Mouse (Mus musculus): ENCODE results near the gene Prdx6.

Prdx6 gene

DNA sequence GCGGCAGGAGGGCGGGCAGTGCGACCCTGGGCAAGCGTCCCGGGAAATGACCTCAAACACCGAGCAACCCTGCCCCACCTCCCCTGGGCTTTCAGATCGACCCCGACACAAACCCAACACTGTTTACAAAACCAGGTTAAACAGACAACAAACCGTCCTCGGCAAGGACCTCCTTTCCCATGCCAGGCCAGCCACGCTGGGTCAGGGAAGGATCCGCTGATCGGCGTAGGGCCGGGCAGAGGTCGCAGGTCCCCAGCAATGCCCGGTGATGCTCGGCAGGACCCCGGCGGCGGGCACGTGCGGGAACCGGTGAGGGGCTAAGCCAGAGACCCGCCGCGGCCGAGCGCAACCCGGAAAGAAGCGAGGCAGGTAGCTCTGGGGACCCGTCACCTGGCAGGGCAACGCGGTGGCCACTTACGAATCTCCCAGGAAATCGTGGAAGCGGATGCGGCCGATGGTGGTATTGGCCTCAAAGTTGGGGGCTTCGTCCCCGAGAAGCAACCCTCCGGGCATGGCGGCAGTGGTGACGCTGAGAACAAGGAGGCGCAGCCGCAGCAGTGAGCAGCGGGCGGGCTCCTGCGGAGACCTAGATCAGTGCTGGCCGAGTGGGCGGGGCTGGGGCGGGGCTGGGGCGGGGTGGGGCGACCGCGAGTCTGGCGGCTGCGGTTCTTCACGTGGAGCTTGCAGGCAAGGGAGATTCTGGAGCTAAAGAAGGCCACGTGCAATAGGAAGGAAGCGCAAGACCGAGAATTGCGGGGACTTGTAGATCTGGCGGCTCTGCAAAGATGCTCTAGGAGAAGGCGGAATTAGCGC, at the start of gene Prdx6:
Gene Prdx6 (minus strand): TSS at position 616 of the 813 bp plus-strand sequence.
- peak; percentile 78 for DNase-seq (ENCODE audit: low spot score in 2 of 2)

DNA sequence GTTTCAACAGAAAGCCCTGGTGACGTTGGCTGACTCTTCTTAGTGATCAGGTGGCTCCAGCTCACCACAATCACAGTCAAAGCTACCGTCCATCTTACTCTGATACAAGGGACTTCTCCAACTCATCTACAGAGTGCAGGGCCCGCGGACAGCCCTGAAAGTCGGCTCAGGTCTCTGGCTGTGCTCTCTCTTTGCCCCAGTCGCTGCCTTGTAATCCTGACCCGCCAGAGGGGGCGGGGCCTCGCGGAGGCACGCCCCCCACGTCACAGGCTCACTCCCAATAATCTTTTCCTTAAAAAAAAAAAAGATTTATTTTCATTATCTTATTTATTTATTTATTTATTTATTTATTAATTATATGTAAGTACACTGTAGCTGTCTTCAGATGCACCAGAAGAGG, 37.2 kb upstream of the Prdx6 start:
- DNase-seq (ENCODE audit: low spot score in 2 of 2), result no peak

DNA sequence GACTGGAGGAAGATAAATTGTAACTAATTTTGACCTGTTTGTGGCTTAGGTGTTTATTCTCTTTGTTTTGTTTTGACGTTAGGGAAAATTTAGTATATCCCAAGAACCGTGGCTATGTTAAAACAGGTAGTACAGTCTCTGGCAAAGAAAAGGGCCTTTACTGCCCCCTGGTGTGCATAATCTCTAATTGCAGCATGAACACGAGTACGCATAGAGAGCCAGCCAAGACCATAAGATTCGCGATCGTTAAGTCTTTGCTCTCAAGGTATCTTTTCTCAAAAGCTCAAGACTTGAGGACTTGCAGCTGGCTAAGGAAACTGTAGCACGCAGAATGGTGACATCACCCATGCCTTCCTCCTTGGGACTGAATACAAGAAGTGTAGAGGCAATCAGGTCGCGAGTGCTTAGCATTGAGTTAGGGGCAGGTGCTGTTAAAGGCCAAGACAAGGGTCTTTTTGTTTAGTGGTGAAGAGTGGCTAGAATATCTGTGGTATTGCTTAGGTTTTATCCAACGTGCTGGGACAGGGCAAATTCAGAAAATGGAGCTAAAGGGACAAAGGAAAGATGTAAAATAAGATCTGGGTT, 35.8 kb upstream of the Prdx6 start:
- peak; percentile 36 to 70 for DNase-seq (ENCODE audit: low spot score in 2 of 2)

DNA sequence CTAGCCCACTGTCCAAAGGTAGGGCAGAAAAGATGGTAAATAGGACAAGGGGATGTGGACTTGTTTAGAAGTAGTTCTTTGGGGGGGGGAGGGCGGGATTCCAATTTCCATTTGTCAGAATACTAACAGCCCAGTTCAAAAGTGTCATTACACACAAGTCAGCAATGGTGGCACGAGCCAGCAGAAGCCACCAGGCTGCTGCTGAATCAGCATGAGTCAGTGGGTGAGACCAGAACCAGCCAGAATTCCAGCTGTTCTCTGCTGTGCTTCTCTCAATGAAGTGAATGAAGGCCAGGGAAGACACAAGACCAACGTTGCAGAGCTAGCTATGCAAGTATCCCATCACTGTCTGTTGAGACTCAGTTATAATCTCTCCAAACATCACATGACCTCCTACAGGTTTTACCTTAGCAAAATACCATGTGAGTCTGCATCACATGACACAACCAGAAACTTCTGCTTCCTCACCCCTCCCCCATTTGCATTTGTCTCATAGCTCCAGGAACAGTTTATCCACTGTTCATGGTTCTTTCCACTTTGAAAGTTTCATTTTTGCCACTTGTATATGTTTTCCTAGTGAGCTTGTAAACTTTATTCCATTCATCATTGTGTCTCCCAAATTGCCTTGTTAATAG, 30.2 kb upstream of the Prdx6 start:
- DNase-seq (ENCODE audit: low spot score in 2 of 2), result no peak

DNA sequence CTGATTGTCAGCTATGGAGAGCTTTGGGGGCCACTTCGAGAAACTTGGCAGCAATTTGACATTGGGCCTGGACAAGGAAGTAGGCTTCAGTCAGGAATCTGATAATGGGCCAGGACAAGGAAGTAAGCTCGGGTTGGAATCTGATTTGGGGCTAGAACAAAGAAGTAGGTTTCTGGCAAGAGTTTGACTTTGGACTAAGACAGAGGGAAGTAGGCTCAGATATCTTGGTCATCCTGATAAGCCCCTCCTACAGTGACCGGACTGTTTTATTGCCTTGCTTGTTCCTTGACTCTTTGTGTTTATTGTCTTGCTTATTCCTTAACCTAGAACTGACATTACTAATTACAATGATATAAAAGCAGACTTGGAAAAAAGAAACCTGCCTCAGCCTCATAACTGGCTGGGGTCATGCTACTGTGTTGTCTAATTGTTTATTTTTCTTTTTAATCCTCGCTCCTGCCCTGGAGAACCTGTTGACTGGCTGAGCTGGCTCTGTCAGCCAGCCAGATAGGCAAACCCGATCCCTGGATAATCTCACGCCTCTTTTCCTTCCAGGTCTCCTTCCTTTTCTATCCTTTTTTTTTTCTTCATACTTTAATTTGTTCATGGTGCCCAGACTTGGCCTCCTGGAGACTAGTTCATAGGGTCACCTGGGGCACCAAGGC, 28.4 kb upstream of the Prdx6 start:
- no peak for DNase-seq (ENCODE audit: low spot score in 2 of 2)

DNA sequence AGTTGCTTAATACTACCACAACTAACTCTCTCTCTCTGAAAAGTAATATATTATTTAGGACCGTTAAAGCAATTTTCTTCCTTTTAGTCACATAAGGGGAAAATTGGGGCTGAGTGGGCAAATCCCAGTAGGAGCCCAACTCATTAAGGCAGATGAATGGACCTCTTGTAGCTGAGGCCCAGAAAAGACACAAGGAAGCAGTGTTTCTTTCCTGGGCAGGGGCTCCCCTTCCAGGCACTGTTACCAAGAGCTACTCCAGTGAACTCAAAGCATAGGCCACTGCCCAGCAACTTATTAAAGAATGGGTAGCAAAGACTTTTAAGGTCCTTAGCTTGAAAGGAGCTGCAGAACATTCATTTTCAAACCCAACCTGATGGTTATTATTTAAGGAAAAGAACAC, 22.5 kb upstream of the Prdx6 start:
- no peak for DNase-seq (ENCODE audit: low spot score in 2 of 2)

DNA sequence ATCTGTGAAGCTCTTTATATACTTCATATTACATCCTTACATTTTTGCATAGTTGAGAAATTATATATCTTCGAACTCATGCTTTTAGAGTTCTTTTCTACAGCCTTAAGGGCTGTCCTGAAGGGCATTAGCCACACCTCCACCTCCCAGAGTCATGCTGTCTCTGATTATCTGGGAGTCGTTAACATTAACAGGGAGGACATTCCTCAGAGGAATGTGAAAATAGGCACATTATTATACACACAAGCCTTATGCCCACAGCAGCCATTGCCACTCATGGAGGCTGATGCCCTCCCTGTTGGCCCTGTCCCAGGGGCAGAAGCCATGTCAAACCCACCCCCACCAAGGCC, 20.4 kb upstream of the Prdx6 start:
- DNase-seq (ENCODE audit: low spot score in 2 of 2), result no peak

DNA sequence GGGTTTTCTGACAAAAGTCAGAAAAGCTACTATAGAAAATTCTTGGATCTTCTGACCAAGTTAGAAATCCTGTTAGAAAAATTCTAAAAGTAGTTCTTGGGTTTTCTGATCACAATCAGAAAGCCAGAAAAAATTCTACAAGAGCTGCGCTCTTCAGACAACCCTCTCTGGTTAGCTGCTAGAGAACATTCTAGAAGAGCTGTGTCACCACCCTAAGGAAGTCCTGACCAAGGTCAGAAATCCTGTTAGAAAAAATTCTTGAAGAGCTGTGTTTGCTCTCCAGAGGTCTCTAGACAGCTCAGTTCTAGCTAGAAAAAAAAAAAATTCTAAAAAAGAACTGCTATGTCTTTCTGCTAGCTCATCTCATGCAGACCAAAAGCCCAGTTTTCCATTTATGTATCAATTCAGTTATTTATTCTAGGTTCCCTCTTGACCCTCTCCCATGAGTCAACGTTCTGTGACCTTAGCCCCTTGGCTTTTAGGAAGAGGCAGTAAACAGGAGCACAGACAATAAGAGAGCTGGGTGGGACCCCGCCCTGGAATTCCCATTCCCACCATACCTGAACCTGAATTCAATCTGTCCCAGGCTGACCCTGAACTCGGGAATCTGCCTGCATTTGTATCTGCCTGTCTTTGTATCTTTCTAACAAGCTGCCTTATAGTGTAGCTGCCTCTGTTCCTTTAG, 19.9 kb upstream of the Prdx6 start:
- no peak for DNase-seq (ENCODE audit: low spot score in 2 of 2)

DNA sequence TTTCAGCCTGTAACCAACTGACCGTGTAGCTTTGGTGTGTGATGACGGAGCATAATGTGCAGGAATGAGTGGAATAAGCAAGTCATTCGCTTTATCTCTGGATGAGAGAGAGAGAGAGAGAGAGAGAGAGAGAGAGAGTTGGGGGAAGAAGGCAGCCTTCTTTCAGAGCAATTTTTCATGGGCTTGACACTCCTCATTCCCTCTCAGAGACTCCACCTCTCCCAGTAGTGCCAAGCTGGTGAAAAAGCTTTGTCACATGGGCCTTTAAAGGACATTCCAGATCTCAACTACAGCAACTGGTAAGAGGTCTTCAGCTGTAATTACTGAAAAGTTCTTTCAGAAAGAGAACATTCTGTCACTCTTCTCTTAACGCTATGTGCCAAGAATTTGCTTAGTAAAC, 18.3 kb upstream of the Prdx6 start:
- DNase-seq (ENCODE audit: low spot score in 2 of 2), result no peak

DNA sequence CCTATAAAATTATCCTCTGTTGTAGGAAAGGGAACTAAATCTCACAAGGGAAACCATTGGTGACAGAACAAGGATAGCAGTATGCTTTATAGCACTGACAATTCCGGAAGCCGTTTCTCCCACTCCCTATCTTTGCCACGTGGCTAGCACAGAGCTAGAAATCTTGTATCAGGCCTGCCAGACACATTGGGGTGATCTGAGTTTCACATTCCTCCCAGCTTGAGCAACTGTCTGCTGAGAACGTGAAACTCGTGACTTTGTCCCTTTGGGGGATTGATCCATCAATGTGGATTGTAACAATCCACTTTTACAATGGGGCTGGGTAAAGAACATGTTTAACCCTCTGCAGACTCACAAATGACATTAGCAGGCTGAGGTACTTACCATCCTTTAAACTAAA, 17.9 kb upstream of the Prdx6 start:
- no peak for DNase-seq (ENCODE audit: low spot score in 2 of 2)

DNA sequence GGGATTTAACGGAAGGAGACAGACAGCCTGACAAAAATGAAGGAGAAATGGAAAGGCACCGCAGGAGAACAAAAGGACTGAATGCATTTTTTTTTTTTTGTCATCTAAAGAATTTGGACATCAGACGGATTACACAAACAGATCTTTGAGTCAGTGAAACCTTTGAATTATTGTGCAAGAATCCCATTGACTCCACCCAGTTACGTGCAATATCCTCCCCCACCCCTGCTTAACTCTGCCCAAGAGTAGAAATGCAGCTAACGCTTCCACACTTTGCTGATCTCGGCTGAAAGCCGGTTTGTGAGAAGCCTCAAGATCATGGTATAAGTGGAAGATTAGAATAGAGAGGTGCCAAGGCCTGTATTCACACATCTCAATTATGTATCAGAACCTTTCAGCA, 17.1 kb upstream of the Prdx6 start:
- no peak for DNase-seq (ENCODE audit: low spot score in 2 of 2)

DNA sequence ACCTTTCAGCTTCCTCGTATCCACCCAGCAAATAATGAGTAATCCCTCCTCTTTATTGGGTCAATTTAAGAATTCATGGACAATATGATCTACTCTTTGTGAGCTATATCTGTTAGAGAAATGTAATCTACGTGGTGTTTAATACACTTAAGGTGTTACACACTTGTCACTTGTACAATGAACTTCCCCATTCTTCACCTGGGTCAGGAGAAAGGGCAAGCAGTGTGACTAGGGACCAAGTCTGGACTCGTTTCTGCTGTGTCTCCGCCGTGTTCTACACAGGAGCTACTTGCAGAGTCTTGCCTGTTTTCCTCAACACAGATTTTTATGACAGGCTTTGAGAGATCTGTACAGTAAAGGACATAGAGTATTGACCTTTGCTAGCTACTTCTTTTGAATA, 13.9 kb upstream of the Prdx6 start:
- no peak for DNase-seq (ENCODE audit: low spot score in 2 of 2)

DNA sequence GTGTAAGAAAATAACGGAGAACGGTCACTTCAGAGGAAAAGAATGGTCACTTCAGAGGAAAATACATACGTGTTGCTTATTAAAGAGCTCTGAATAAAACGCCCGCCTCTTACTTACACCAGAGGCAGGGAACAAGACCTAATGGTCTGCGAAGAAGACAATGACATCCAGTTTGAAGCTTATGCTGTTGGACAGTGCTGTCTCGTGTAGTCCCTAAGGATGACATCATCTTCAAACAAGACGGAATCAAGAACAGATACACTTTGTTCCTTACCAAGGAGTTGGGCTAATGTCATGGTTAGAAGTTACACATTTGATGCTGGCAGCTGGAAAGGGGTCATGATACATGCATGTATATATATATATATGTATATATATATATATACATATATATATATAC, 12.6 kb upstream of the Prdx6 start:
- DNase-seq (ENCODE audit: low spot score in 2 of 2), result no peak

DNA sequence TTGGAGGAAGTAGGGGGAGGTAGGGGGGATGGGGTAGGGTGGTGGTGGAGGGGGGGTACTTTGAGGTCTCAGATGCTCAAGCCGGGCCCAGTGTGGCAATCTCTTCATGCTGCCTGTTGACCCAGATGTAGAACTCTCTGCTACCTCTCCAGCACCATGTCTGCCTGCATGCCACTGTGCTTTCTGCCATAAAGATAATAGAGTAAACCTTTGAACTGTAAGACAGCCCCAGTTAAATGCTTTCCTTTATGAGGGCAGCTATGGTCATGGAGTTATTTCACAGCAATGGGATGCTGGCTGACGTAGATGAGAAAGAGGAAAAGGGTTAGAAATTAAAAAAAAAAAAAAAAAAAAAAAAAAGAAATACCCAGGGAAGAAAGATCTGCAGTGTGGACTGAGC, 11.5 kb upstream of the Prdx6 start:
- DNase-seq (ENCODE audit: low spot score in 2 of 2), result no peak

DNA sequence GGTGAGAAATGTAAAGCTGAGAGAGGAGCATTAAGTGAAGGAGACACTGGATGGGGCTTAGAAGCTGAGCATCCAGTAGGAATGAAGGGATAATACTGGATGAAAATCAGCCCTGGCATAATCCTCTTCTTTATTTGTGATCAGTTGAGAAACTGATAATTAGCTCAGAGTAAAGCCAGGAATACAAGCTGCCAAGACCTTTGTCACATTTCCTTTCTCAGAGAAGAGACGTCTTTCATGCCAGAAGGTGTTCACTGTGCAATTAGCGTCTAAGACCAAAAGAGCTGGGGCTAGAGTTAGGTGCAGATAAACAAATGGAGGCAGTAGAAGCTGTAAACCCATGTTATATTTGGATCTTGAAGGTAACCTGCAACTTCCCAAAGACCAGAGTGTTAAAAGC, 9.7 kb upstream of the Prdx6 start:
- DNase-seq (ENCODE audit: low spot score in 2 of 2), result no peak

DNA sequence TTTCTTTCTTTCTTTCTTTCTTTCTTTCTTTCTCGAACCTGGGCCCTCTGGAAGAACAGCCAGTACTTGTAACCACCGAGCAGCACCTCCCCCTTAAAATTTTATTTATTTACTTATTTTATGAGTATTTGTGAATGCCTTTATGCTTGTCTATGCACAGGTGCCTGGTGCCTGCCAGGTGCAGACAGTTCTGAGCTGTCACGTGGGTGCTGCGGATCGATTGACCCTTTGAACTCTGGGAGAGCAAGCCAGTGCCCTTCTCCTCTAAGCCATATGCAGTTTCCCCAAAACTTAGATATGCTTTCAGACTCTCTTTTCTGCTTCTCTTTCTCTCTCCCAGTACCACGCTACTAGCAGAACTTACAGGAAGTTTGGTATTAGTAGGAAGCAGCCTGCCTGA, 8.1 kb upstream of the Prdx6 start:
- no peak for DNase-seq (ENCODE audit: low spot score in 2 of 2)

DNA sequence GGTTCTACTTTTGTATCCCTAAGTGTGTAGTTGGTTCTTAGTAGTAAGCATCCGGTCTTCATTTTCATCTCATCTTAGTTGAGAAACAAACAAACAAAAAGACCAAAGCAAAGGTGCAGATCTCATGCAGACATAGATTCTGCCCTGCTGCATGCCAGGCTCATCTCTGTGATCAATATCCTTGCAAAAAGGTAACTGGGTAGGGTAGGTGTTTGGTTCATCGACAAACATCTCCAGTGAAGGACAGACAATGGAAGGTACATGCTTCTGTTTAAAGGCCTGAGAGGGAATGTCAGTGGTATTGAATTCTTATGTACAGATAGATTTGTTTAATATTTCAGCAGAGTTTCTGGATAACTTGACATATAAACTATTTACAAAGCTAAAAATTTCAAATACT, 7.3 kb upstream of the Prdx6 start:
- no peak for DNase-seq (ENCODE audit: low spot score in 2 of 2)

DNA sequence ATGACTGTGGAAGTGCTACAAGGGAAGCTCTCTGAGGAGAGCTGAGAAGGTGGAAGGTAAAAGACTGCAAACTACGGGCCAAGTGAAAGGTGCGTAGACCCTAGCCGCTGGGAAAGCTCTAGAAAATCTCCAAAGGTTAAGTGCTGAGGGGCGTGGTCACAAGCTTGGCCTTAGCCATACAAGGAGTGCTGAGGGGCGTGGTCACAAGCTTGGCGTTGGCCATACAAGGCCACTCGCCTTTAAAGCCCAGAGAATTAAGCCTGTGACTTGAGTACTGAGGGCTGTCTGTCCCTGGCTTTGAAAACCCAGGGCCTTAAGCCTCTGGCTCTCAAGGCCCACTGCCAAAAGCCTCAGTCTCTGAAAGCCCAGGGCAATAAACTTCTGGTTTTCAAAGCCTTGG, 5.9 kb upstream of the Prdx6 start:
- DNase-seq (ENCODE audit: low spot score in 2 of 2), result no peak

DNA sequence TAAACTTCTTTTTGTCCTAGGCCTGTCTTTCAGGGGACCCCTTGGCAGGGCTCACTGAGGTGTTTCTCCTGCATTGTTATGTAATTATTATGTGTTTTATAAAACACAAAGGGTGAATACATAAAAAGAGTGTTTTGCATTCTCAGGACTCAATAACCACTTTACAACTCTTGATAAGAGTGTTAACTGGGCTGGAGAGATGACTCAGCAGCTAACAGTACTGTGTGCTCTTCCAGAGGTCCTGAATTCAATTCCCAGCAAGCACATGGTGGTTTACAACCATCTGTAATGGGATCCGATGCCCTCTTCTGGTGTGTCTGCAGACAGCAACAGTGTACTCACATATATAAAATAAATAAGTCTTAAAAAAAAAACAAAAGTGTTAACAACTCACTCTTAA, 3.3 kb upstream of the Prdx6 start:
- no peak for DNase-seq (ENCODE audit: low spot score in 2 of 2)

DNA sequence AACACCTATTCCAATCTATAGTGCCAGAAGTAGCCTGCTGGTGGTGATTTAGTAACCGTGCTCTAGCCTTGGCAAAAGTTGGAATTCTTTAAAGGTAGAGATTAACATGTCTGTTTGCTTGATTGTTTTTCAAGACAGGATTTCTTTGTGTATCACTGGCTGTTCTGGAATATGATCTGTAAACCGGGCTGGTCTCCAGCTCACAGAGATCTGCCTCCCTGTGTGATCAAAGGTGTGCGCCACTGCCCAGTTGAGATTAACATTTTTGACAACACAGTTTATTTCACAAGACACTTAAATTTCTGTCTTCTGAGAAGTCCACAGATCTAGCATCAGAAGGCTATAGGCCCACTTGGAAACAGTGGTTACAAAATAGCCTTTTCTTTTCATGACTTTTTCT, 1.9 kb upstream of the Prdx6 start:
- no peak for DNase-seq (ENCODE audit: low spot score in 2 of 2)

DNA sequence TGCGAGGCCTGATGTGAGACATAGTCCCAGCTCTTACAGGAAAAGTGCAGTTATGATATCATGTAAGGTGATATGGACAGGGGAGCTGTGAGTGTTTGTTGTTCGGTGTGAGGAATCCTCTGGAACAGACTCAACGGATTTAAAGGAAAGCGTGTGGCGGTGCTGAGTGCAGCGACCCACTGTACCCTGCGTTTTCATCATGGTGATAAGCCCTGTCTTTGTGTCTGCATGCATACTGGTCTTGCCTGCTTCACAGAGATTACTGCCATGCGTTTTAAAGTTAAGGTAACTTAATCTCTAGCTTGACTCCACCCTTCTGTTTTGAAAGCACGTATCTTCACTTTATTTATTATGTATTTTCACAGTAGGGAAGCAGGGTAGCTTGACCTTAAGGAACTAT, 1.3 kb upstream of the Prdx6 start:
- no peak for DNase-seq (ENCODE audit: low spot score in 2 of 2)

Data from thymus, postnatal 10 days (tissue).